Mouse (Mus musculus) heart, adult 2 months (tissue): Measurements from ENCODE around the gene Lrfn3. TPM values are rescaled to one million over a fixed set of nuclear protein-coding genes. Genes with fewer than 3 reads are reported as not detected.

Experiments used
- DNase-seq, 2 experiments: peaks; one replicate each; pipeline ENCODE4 v3.0.0; 2021
- H3K27ac ChIP-seq: fragments of 200-600 bp; 2 replicates; pipeline ENCODE4 v1.8.1; 2022
- H3K27me3 ChIP-seq: fragments of 200-500 bp; 2 replicates; pipeline ENCODE4 v1.6.1; 2012; ENCODE audit warnings: mild to moderate bottlenecking, low read length, inconsistent platforms, mixed read lengths; ENCODE audit not compliant: control insufficient read depth, insufficient read depth
- H3K36me3 ChIP-seq: fragments of 200-500 bp; 2 replicates; pipeline ENCODE4 v1.6.1; 2012; ENCODE audit warnings: low read length, inconsistent platforms; ENCODE audit not compliant: control insufficient read depth, insufficient read depth
- H3K4me1 ChIP-seq: fragments of 200-500 bp; 2 replicates; pipeline ENCODE4 v1.6.1; 2011; ENCODE audit warnings: low read length; ENCODE audit not compliant: control insufficient read depth, insufficient read depth
- H3K4me3 ChIP-seq: fragments of 200-600 bp; 2 replicates; pipeline ENCODE4 v1.8.1; 2022
- H3K79me2 ChIP-seq: fragments of 200-500 bp; replicated peaks from 2 replicates; pipeline ENCODE4 v1.6.1; 2012; ENCODE audit warnings: mild to moderate bottlenecking, inconsistent platforms, low read length, moderate library complexity, mixed read lengths; ENCODE audit not compliant: control insufficient read depth, insufficient read depth
- H3K9ac ChIP-seq: fragments of 200-500 bp; 2 replicates; pipeline ENCODE4 v1.6.1; 2012; ENCODE audit warnings: low read depth, mild to moderate bottlenecking, control low read depth, inconsistent platforms, low read length, mixed read lengths
- CTCF ChIP-seq: fragments of 200-600 bp; IDR thresholded peaks from 2 replicates; pipeline ENCODE4 v1.8.1; 2022; ENCODE audit warnings: antibody characterized with exemption, mild to moderate bottlenecking, moderate library complexity
- EP300 ChIP-seq: fragments of 200-500 bp; IDR thresholded peaks from 2 replicates; pipeline ENCODE4 v1.6.1; 2011; ENCODE audit warnings: low read depth, low read length, control low read depth; ENCODE audit not compliant: insufficient read depth
- POLR2A ChIP-seq: fragments of 200-500 bp; IDR thresholded peaks from 2 replicates; pipeline ENCODE4 v1.6.1; 2011; ENCODE audit warnings: mild to moderate bottlenecking, low read depth, low read length, control low read depth; ENCODE audit not compliant: insufficient read depth
- WGBS: fragments of 180-500 bp; shearing (Covaris S2); methylation state at CpG from one replicate; pipeline ENCODE4 v1.1.7; 2018; 5-methylcytosine and 5-hydroxymethylcytosine counted together
- intact Hi-C: fragments of 180-260 bp; cut with DNase I; formaldehyde crosslinking; loops from one replicate; pipeline ENCODE4 v1.15.1; 2025
- polyA plus RNA-seq: library from polyadenylated mRNA; depleted of rRNA; stranded (reverse); fragments of >200 nt; gene quantifications from 2 replicates; pipeline ENCODE4 v1.2.3, GENCODE M21; 2012
- total RNA-seq, 2 experiments: library from RNA; stranded (reverse); gene quantifications; 2 replicates each; pipeline ENCODE4 v1.2.3; 2021

The Lrfn3 gene
- total and polyA plus RNA-seq, 3 experiments, result 1.1 to 1.9 (median 1.3) TPM

DNA sequence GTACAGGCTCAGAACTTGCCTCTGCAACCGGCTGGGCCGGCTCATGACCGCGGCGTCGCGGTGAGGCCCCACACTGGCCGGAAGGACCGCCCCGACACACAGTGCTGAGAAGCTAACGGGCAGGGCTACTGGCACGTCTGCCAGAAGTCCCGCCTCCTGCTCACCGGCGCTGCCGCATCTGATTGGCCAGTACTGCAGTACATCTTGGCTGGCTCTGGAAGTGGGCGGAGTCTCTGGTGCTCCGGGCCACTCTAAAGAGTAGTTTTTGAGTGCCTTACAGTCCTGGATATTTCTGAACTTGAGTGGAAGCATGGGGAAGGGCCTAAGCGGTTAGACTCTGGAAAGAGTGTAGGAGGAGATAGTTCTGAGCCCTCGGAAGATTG lies 40.3 kb downstream of the Lrfn3 start:
- intact Hi-C loops, result no loop called here
- peak; percentile 97 to 98 for DNase-seq
- H3K27me3 ChIP-seq, result no peaks in the 10 kb centered on the region
- peaks cover 1% of the 10 kb centered on the region; the same call in 1 of the 2 replicates for H3K4me1 ChIP-seq
- peak overlapping the region; percentile 96 for H3K27ac ChIP-seq
- no peaks in the 10 kb centered on the region for H3K36me3 ChIP-seq
- TF ChIP-seq POLR2A, result peak; percentile 81
- peak; percentile 53; the same call in 1 of the 2 replicates for TF ChIP-seq EP300
- no peak for TF ChIP-seq CTCF
- H3K4me3 ChIP-seq, result peak overlapping the region; percentile 57
- WGBS, result under 1% methylated on average over 20 of the region's 20 CpGs
- H3K79me2 ChIP-seq, result no peaks in the 10 kb centered on the region
- H3K9ac ChIP-seq, result peak overlapping the region; percentile 91

DNA sequence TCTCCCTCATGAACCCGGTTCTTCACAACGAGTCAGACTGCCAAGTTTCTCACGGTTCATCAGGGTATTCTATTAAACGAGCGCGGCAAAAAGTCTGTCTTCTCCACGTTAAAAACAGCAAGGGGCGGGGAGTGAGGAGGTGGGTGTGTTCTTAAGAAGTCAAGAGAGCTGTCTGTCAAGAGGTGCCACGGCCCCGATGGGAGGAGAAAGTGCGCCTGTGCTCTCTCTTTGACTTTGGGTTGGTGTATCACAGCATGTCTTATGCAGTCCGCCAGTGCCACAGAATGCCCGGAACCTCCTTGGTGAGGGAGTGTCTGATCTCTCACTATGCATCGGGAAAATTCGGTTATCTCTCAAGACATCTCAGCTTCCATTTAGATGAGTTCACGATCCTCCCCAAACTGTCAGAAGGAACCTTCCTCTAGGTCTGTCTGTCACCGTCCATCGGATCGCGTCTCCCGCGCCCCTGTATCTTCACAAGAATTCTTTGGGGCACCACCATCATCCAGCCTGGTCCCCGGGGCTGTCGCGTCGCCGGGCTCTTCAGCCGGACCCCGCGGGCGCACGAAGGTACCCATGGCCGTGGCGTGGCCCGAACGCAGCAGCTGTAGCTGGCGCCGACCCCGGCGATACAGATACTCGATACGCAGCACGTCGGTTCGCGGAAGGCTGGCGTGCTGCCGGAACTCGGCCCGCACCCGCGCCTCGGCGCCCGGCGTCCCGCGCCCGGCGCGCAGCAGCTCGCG lies 40.9 kb downstream of the Lrfn3 start, which contains the start of gene E130208F15Rik:
Gene E130208F15Rik, plus strand, starts transcription at position 202 of the 746 bp plus-strand sequence.
- peak within 1 kb of the TSS; percentile 96 for H3K27ac ChIP-seq
- H3K9ac ChIP-seq, result peak within 1 kb of the TSS; percentile 91
- TF ChIP-seq CTCF, result no peak
- no peak for TF ChIP-seq EP300
- peak; percentile 69; the same call in 1 of the 2 replicates for TF ChIP-seq POLR2A
- no peaks in the 10 kb centered on the region for H3K79me2 ChIP-seq
- H3K27me3 ChIP-seq, result no peaks in the 10 kb centered on the region
- under 1% methylated on average over 63 of the region's 63 CpGs for WGBS
- DNase-seq, result peak; percentile 67 to 77
- peak within 1 kb of the TSS; percentile 57 for H3K4me3 ChIP-seq
- H3K4me1 ChIP-seq, result peaks cover 1% of the 10 kb centered on the region; the same call in 1 of the 2 replicates
- H3K36me3 ChIP-seq, result no peaks in the 10 kb centered on the region
- intact Hi-C loops, result no loop called here

DNA sequence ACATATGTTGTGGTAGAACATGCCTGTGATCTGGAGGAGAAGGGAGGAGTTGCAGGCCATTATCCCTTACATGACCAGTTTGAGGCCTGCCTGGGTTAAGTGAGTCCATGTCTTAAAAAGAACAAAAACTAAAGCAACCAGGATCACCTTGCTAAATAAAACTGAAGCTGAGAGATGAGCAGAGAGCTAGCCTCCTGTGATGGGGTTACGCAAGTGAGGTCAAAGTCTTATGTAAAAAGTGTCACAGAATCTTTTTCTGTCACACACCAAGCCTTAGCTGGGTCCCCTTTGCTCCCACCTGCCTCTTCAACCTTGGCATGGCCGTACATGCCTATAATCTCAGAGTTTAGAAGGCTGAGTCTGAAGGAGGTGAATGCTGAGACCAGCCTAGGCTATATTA lies 41.6 kb downstream of the Lrfn3 start:
- intact Hi-C loops, result no loop called here
- Histone ChIP-seq H3K36me3 (no peaks in the 10 kb centered on the region), H3K27ac (peak overlapping the region; percentile 96; the same call in 1 of the 2 replicates), H3K27me3 (no peaks in the 10 kb centered on the region), H3K4me1 (peaks cover 1% of the 10 kb centered on the region; the same call in 1 of the 2 replicates), H3K9ac (no peak overlapping the region), H3K79me2 (no peaks in the 10 kb centered on the region), H3K4me3 (no peak overlapping the region)
- TF ChIP-seq EP300 (no peak), POLR2A (no peak), CTCF (no peak)
- no peak for DNase-seq
- WGBS, result 82% methylated on average over 2 of the region's 2 CpGs

DNA sequence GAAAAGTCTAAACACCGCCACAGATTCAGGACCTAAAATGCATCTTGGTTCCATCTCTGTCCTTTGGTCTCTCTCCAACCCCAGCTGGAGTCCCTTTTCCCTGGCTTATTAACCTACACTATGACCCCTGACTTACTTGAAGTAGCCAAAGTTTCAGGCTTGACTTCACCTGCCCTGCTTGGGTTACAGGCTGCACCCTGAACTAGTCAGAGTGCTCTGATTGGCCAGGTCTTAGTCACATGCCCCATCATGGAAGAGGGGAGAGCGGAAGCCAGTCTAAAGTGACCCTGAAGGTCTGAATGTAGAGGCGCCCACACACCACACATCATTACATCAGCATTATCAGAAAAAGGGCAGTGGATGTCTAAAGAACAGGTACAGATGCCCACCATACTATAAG lies 44.4 kb downstream of the Lrfn3 start:
- 84% methylated on average over 3 of the region's 3 CpGs for WGBS
- H3K79me2 ChIP-seq, result no peaks in the 10 kb centered on the region
- intact Hi-C loops, result no loop called here
- no peak overlapping the region for H3K27ac ChIP-seq
- H3K27me3 ChIP-seq, result no peaks in the 10 kb centered on the region
- no peak for DNase-seq
- H3K4me1 ChIP-seq, result peaks cover 1% of the 10 kb centered on the region; the same call in 1 of the 2 replicates
- no peak overlapping the region for H3K9ac ChIP-seq
- no peaks in the 10 kb centered on the region for H3K36me3 ChIP-seq
- H3K4me3 ChIP-seq, result no peak overlapping the region
- TF ChIP-seq CTCF, result no peak
- no peak for TF ChIP-seq EP300
- no peak for TF ChIP-seq POLR2A

DNA sequence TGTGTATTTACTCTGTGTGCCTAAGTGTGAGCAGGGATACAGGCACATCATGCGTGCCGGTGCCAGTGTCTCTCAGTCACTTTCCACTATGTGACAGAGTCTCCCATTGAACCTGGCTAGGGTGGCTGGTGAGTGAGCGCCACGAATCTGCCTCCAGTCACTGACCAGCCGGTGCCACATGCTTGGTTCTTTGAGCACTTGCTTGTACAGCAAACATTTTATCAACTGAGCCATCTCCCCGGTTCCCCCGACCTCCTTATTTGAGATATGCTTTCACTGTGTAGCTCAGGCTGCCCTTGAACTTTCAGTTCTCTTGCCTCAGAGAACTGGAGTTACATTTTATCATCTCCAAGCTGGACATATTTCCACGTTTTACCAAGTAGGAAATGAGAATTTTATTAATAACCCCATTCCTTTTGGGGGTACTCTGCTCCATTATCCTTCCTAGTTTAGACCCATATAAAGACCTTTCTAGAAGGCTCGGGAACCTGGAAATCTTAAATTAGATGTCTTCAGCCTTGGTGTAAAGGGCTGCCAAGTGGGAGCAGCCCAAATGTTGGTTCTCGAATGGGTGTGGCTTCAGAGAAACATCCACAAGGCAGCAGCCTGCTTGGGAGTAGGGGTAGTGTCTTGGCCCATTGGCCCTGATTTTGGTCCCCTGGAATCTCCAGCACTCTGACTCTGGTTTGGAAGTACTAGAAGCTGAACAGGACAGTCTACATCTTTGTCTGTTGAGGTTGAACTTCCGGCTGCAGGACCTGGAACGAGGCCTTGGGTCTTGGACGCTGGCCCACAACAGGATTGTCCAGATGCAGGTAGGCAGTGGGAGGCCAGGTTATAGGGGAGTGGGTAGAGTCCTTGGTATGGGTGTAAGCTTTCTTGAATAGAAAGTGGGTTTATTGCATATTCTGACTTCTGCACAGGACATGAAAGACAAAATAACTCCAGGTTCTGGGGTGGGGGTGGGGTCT lies 46.7 kb downstream of the Lrfn3 start:
- no peak for TF ChIP-seq CTCF
- TF ChIP-seq EP300, result no peak
- TF ChIP-seq POLR2A, result no peak
- no peaks in the 10 kb centered on the region for H3K36me3 ChIP-seq
- no peak overlapping the region for H3K4me3 ChIP-seq
- WGBS, result 66% methylated on average over 13 of the region's 13 CpGs
- H3K79me2 ChIP-seq, result no peaks in the 10 kb centered on the region
- no peak overlapping the region for H3K9ac ChIP-seq
- intact Hi-C loops, result no loop called here
- DNase-seq, result no peak
- H3K27me3 ChIP-seq, result no peaks in the 10 kb centered on the region
- H3K4me1 ChIP-seq, result no peaks in the 10 kb centered on the region
- no peak overlapping the region for H3K27ac ChIP-seq
